Mouse (Mus musculus) embryonic fibroblast, embryonic 13.5 days (primary cell): ENCODE results near the gene Shroom3. TPM values are rescaled to one million over a fixed set of nuclear protein-coding genes. Genes with fewer than 3 reads are reported as not detected.

Experiments used
- H3K27ac ChIP-seq: 2 replicates; pipeline ENCODE4 v1.5.1; 2012; ENCODE audit warnings: low read length, control low read depth, inconsistent platforms; ENCODE audit not compliant: insufficient read depth
- H3K4me1 ChIP-seq: 2 replicates; pipeline ENCODE4 v1.6.1; 2011; ENCODE audit warnings: low read length; ENCODE audit not compliant: control insufficient read depth, insufficient read depth
- H3K4me3 ChIP-seq: 2 replicates; pipeline ENCODE4 v1.5.1; 2011; ENCODE audit warnings: mild to moderate bottlenecking, control low read depth, low read length; ENCODE audit not compliant: insufficient read depth
- CTCF ChIP-seq: IDR thresholded peaks from 2 replicates; pipeline ENCODE4 v1.5.1; 2011; ENCODE audit warnings: mild to moderate bottlenecking, control low read depth, low read length, moderate library complexity, borderline replicate concordance; ENCODE audit not compliant: insufficient read depth
- POLR2A ChIP-seq: IDR thresholded peaks from 2 replicates; pipeline ENCODE4 v1.6.1; 2011; ENCODE audit warnings: low read depth, mild to moderate bottlenecking, control low read depth, low read length, moderate library complexity
- polyA plus RNA-seq: library from polyadenylated mRNA; stranded (reverse); fragments of >200 nt; gene quantifications from 2 replicates; pipeline ENCODE4 v1.2.4, GENCODE M21; 2011; ENCODE audit warnings: low read depth; ENCODE audit not compliant: missing spikeins, insufficient read length

The Shroom3 gene
- polyA plus RNA-seq, 1 experiment: 1.2 TPM

- Histone ChIP-seq H3K27ac (no peak overlapping the region), H3K4me3 (no peak overlapping the region), H3K4me1 (no peaks in the 10 kb centered on the region)
- TF ChIP-seq CTCF: no peak
- no peak for TF ChIP-seq POLR2A
Measured at GRCm38 (mm10) chr5:92877104-92877503, 193.9 kb downstream of the Shroom3 start.

DNA sequence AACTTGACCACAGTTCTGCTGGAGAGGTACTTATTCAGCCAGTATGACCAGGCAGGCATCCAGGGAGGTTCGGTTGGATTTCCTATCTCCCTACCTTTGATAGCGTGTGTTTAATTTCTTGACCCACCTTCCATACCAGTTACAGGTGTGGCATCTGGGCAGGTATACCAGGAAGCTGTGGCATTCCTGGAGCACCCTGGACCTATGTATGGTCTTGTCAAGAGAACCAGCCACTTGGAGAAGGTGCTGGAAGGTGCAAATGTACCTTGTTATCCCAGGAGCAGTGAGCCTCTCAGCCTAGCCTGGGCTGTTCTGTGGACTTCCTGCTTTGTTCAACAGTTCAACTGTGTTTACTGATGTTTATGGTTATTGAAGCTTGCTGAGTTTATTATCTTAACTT lies 197.2 kb downstream of the Shroom3 start:
- TF ChIP-seq POLR2A (no peak), CTCF (no peak)
- Histone ChIP-seq H3K27ac (no peak overlapping the region), H3K4me1 (no peaks in the 10 kb centered on the region), H3K4me3 (no peak overlapping the region)

GRCm38 (mm10) chr5:92880893-92881292 lies 197.7 kb downstream of the Shroom3 start:
- Histone ChIP-seq H3K4me1 (no peaks in the 10 kb centered on the region), H3K27ac (no peak overlapping the region), H3K4me3 (no peak overlapping the region)
- TF ChIP-seq POLR2A: no peak
- TF ChIP-seq CTCF: no peak

- no peak for TF ChIP-seq POLR2A
- TF ChIP-seq CTCF: no peak
- Histone ChIP-seq H3K4me3 (no peak overlapping the region), H3K27ac (no peak overlapping the region), H3K4me1 (no peaks in the 10 kb centered on the region)
Measured at GRCm38 (mm10) chr5:92886141-92886540, 202.9 kb downstream of the Shroom3 start.

DNA sequence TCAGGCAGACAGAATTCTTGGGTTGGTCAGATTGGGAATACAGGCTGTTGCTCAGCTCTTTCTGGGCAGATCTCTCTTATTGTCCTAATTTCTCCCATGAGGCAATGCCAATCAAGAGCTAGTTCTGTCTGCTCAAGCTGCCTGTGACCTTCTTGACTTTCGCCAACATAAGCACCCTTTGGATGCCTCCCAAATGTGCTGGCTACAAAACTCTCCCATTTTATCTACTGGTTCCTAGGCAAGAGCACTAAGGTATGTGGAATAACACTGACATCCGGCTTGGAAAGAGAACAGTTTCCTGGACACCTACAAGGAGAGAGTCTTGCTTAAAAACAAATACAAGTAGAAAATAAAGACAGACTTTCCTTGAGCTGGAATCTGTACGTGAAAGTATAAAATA lies 204.3 kb downstream of the Shroom3 start:
- no peak overlapping the region for H3K27ac ChIP-seq
- no peak overlapping the region for H3K4me3 ChIP-seq
- no peak for TF ChIP-seq CTCF
- no peak for TF ChIP-seq POLR2A
- no peaks in the 10 kb centered on the region for H3K4me1 ChIP-seq

DNA sequence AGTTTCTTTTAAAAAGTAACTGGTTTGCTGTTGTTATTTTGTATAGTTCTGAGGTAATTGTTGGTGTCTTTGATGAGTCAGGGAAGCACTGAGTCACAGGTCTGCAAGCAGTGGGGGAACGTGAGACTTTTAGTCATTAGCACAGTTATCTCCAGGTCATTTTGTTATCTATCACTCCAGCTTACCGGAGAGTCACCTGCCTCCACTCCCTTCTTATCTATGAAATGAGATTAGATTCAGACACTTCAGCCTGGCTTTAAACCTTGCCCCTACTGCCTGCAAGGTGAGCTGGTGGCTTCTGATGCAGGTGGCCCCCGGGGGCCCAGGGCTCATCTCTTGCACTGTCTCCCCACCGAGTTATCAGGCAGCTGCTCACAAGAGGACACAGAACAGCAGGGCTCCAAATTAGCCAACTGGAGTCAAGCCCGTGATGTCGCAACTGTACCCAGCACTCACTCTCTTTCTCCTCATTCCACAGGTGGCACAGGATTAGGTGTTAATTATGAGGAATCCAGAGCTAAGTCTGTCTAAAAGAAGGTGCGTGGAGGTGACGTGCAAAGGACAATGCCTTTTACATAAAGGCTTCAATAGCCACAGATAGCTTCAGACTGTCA lies 205.5 kb downstream of the Shroom3 start:
- no peak overlapping the region for H3K27ac ChIP-seq
- no peak overlapping the region for H3K4me3 ChIP-seq
- H3K4me1 ChIP-seq: no peaks in the 10 kb centered on the region
- TF ChIP-seq CTCF (no peak), POLR2A (no peak)

DNA sequence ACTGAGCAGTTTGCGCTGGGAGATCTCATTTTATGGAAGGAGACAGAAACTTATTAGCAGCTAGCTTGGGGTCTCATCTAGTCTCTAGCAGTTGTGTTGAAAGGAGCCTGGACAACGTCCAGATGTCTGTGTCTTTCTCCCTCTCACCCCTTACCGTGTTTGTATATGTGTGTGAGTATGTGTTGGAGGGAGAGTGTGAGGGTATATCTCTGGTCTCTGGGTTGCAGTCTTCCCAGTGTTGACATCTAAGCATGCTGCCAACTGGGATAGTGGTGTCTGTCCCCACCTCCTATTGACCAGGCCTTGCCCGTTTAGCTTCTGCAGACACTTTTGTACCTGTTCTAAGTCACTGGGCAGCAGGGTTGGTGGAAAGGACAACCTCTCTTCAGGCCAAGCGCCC lies 207.7 kb downstream of the Shroom3 start:
- H3K27ac ChIP-seq: no peak overlapping the region
- no peak for TF ChIP-seq POLR2A
- TF ChIP-seq CTCF: no peak
- no peak overlapping the region for H3K4me3 ChIP-seq
- no peaks in the 10 kb centered on the region for H3K4me1 ChIP-seq

- Histone ChIP-seq H3K27ac (no peak overlapping the region), H3K4me3 (no peak overlapping the region), H3K4me1 (no peaks in the 10 kb centered on the region)
- no peak for TF ChIP-seq POLR2A
- TF ChIP-seq CTCF: no peak
Measured at GRCm38 (mm10) chr5:92893284-92893683, 210.0 kb downstream of the Shroom3 start.

- no peak overlapping the region for H3K4me3 ChIP-seq
- TF ChIP-seq POLR2A (no peak), CTCF (no peak)
- no peak overlapping the region for H3K27ac ChIP-seq
- no peaks in the 10 kb centered on the region; the same call in 1 of the 2 replicates for H3K4me1 ChIP-seq
Measured at GRCm38 (mm10) chr5:92893711-92894110, 210.5 kb downstream of the Shroom3 start.

GRCm38 (mm10) chr5:92895877-92896276 lies 212.6 kb downstream of the Shroom3 start:
- TF ChIP-seq CTCF (no peak), POLR2A (no peak)
- no peaks in the 10 kb centered on the region; the same call in 1 of the 2 replicates for H3K4me1 ChIP-seq
- no peak overlapping the region for H3K4me3 ChIP-seq
- no peak overlapping the region for H3K27ac ChIP-seq

DNA sequence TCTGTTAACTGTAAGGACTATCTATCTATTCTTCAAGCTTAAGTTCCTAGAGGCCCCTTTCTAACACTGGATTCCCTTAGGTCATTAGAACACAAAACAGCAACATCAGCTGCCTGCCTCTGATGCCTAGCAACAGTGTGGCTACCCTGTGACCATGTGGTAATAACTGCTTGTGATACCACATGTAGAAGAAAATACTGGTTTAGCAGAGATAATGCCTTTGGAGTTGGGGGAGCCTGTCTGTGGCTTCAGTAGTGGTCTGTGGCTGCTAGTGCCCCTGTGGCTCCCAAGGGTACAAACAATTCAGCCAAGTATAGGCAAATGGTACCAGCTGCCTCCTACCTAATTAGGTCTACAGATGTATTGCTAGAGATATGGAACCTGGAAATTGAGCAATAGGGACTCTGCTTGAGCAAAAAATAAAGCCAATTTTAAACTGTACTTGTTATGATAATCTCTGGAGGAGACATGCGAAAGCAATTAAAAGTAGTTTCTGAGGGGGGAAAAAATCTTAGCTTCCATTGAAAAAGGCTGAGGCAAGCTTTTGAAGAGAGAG lies 213.6 kb downstream of the Shroom3 start:
- H3K4me3 ChIP-seq: no peak overlapping the region
- no peak for TF ChIP-seq CTCF
- no peak for TF ChIP-seq POLR2A
- H3K4me1 ChIP-seq: no peaks in the 10 kb centered on the region; the same call in 1 of the 2 replicates
- no peak overlapping the region for H3K27ac ChIP-seq
